Mouse (Mus musculus) MEL (cell line): ENCODE results near the gene Tyw1. TPM values are rescaled to one million over a fixed set of nuclear protein-coding genes. Genes with fewer than 3 reads are reported as not detected.
A peak's percentile ranks its signal among the peaks of the same experiment; 100 is the strongest.

Source experiments
- DNase-seq: peaks from one replicate; pipeline ENCODE4 v3.0.0; 2011; ENCODE audit warnings: low read depth, low spot score
- H3K27ac ChIP-seq: 2 replicates; pipeline ENCODE4 v1.5.1; 2012; ENCODE audit warnings: low read depth, mild to moderate bottlenecking, control low read depth, low read length, moderate library complexity; ENCODE audit not compliant: control insufficient read depth
- H3K27me3 ChIP-seq, 2 experiments: fragments of 150-350 bp in 1 of 2; sonication (generic) in 1 of 2; 2 replicates each; pipeline ENCODE4 v1.6.1; 2012; ENCODE audit warnings: low read length in 2 of 2, mild to moderate bottlenecking in 2 of 2, improper control_type of control experiment in 1 of 2, moderate library complexity in 1 of 2; ENCODE audit not compliant: insufficient read depth in 2 of 2, control insufficient read depth in 1 of 2
- H3K36me3 ChIP-seq, 2 experiments: 2 replicates each; pipeline ENCODE4 v1.6.1; 2012 to 2014; ENCODE audit warnings: low read length in 2 of 2, improper control_type of control experiment in 1 of 2, inconsistent platforms in 1 of 2, mild to moderate bottlenecking in 1 of 2; ENCODE audit not compliant: insufficient read depth in 2 of 2, control insufficient read depth in 1 of 2
- H3K4me1 ChIP-seq, 2 experiments: fragments of 150-350 bp in 1 of 2; sonication (generic) in 1 of 2; 2 replicates each; pipeline ENCODE4 v1.6.1; 2012; ENCODE audit warnings: low read length in 2 of 2, improper control_type of control experiment in 1 of 2, mild to moderate bottlenecking in 1 of 2; ENCODE audit not compliant: insufficient read depth in 2 of 2, control insufficient read depth in 1 of 2
- H3K4me3 ChIP-seq, 2 experiments: fragments of 150-350 bp in 1 of 2; sonication (generic) in 1 of 2; 2 replicates each; pipeline ENCODE4 v1.5.1; 2012; ENCODE audit warnings: low read depth in 2 of 2, low read length in 2 of 2, mild to moderate bottlenecking in 2 of 2, moderate library complexity in 2 of 2, control low read depth in 1 of 2, improper control_type of control experiment in 1 of 2; ENCODE audit not compliant: control insufficient read depth in 1 of 2, insufficient read depth in 1 of 2
- H3K79me2 ChIP-seq: 2 replicates; pipeline ENCODE4 v1.6.1; 2012; ENCODE audit warnings: mild to moderate bottlenecking, low read length, moderate library complexity; ENCODE audit not compliant: control insufficient read depth, poor library complexity, insufficient read depth
- H3K9ac ChIP-seq: 2 replicates; pipeline ENCODE4 v1.6.1; 2012; ENCODE audit warnings: low read depth, mild to moderate bottlenecking, control low read depth, low read length, moderate library complexity; ENCODE audit not compliant: control insufficient read depth, poor library complexity, severe bottlenecking
- H3K9me3 ChIP-seq: fragments of 150-350 bp; sonication (generic); replicated peaks from 2 replicates; pipeline ENCODE4 v1.6.1; 2012; ENCODE audit warnings: mild to moderate bottlenecking, low read length, improper control_type of control experiment, moderate library complexity; ENCODE audit not compliant: insufficient read depth
- BHLHE40 ChIP-seq: IDR thresholded peaks from 2 replicates; pipeline ENCODE4 v1.6.1; 2012; ENCODE audit warnings: low read depth, mild to moderate bottlenecking, inconsistent platforms, low read length, improper control_type of control experiment, borderline replicate concordance
- CHD1 ChIP-seq: IDR thresholded peaks from 2 replicates; pipeline ENCODE4 v1.6.1; 2012; ENCODE audit warnings: low read depth, mild to moderate bottlenecking, inconsistent platforms, low read length, improper control_type of control experiment
- CTCF ChIP-seq, 3 experiments: IDR thresholded peaks in 2 of 3; conservative IDR thresholded peaks in 1 of 3; 2 replicates each; pipeline ENCODE4 v1.5.1; 2011 to 2012; ENCODE audit warnings: low read length in 3 of 3, low read depth in 2 of 3, mild to moderate bottlenecking in 2 of 3, improper control_type of control experiment in 1 of 3, inconsistent platforms in 1 of 3, mixed read lengths in 1 of 3, moderate library complexity in 1 of 3; ENCODE audit not compliant: control insufficient read depth in 1 of 3, insufficient read depth in 1 of 3, poor library complexity in 1 of 3, severe bottlenecking in 1 of 3
- E2F4 ChIP-seq: IDR thresholded peaks from 2 replicates; pipeline ENCODE4 v1.6.1; 2011; ENCODE audit warnings: low read depth, low read length, improper control_type of control experiment, borderline replicate concordance
- ELF1 ChIP-seq: IDR thresholded peaks from 2 replicates; pipeline ENCODE4 v1.6.1; 2014; ENCODE audit warnings: low read depth, mild to moderate bottlenecking, inconsistent platforms, low read length, improper control_type of control experiment, moderate library complexity
- EP300 ChIP-seq, 2 experiments: IDR thresholded peaks; 2 replicates each; pipeline ENCODE4 v1.6.1; 2011; ENCODE audit warnings: improper control_type of control experiment in 2 of 2, low read length in 2 of 2, low read depth in 1 of 2, mild to moderate bottlenecking in 1 of 2
- ETS1 ChIP-seq: IDR thresholded peaks from 2 replicates; pipeline ENCODE4 v1.6.1; 2012; ENCODE audit warnings: low read depth, mild to moderate bottlenecking, inconsistent platforms, low read length, improper control_type of control experiment, moderate library complexity
- GATA1 ChIP-seq: IDR thresholded peaks from 2 replicates; pipeline ENCODE4 v1.6.1; 2011; ENCODE audit warnings: low read depth, low read length, improper control_type of control experiment
- HCFC1 ChIP-seq: IDR thresholded peaks from 2 replicates; pipeline ENCODE4 v1.6.1; 2012; ENCODE audit warnings: low read depth, mild to moderate bottlenecking, inconsistent platforms, low read length, improper control_type of control experiment, moderate library complexity
- MAFK ChIP-seq: IDR thresholded peaks from 2 replicates; pipeline ENCODE4 v1.6.1; 2011; ENCODE audit warnings: low read depth, mild to moderate bottlenecking, low read length, improper control_type of control experiment, borderline replicate concordance
- MAX ChIP-seq: IDR thresholded peaks from 2 replicates; pipeline ENCODE4 v1.6.1; 2011; ENCODE audit warnings: low read length, improper control_type of control experiment
- MAZ ChIP-seq: IDR thresholded peaks from 2 replicates; pipeline ENCODE4 v1.6.1; 2012; ENCODE audit warnings: low read depth, mild to moderate bottlenecking, inconsistent platforms, low read length, improper control_type of control experiment
- MEF2A ChIP-seq: IDR thresholded peaks from 2 replicates; pipeline ENCODE4 v1.6.1; 2014; ENCODE audit warnings: low read depth, mild to moderate bottlenecking, inconsistent platforms, low read length, improper control_type of control experiment; ENCODE audit not compliant: poor library complexity, insufficient replicate concordance, severe bottlenecking; ENCODE audit errors: extremely low read depth
- MXI1 ChIP-seq: IDR thresholded peaks from 2 replicates; pipeline ENCODE4 v1.6.1; 2011; ENCODE audit warnings: mild to moderate bottlenecking, low read depth, low read length, improper control_type of control experiment
- MYC ChIP-seq: IDR thresholded peaks from 2 replicates; pipeline ENCODE4 v1.6.1; 2011; ENCODE audit warnings: low read depth, mild to moderate bottlenecking, low read length, improper control_type of control experiment, moderate library complexity
- NRF1 ChIP-seq: IDR thresholded peaks from 2 replicates; pipeline ENCODE4 v1.6.1; 2014; ENCODE audit warnings: low read depth, mild to moderate bottlenecking, inconsistent platforms, low read length, improper control_type of control experiment, moderate library complexity; ENCODE audit not compliant: poor library complexity, insufficient read depth, severe bottlenecking
- POLR2AphosphoS5 ChIP-seq: IDR thresholded peaks from 2 replicates; pipeline ENCODE4 v1.6.1; 2012; ENCODE audit warnings: low read depth, borderline replicate concordance, mild to moderate bottlenecking, inconsistent platforms, low read length, moderate library complexity, mixed read lengths
- RAD21 ChIP-seq: IDR thresholded peaks from 2 replicates; pipeline ENCODE4 v1.6.1; 2011; ENCODE audit warnings: mild to moderate bottlenecking, low read depth, low read length, improper control_type of control experiment
- SIN3A ChIP-seq: IDR thresholded peaks from 2 replicates; pipeline ENCODE4 v1.6.1; 2012; ENCODE audit warnings: low read length, improper control_type of control experiment, inconsistent platforms
- SMC3 ChIP-seq: IDR thresholded peaks from 2 replicates; pipeline ENCODE4 v1.6.1; 2011; ENCODE audit warnings: low read depth, low read length, improper control_type of control experiment
- TAL1 ChIP-seq: IDR thresholded peaks from 2 replicates; pipeline ENCODE4 v1.6.1; 2012; ENCODE audit warnings: mild to moderate bottlenecking, inconsistent platforms, low read length, moderate library complexity, mixed read lengths
- TBP ChIP-seq: IDR thresholded peaks from 2 replicates; pipeline ENCODE4 v1.8.0; 2011; ENCODE audit warnings: low read depth, low read length, improper control_type of control experiment
- TCF12 ChIP-seq: IDR thresholded peaks from 2 replicates; pipeline ENCODE4 v1.6.1; 2014; ENCODE audit warnings: low read depth, mild to moderate bottlenecking, inconsistent platforms, low read length, improper control_type of control experiment, moderate library complexity
- UBTF ChIP-seq: IDR thresholded peaks from 2 replicates; pipeline ENCODE4 v1.6.1; 2012; ENCODE audit warnings: low read depth, mild to moderate bottlenecking, inconsistent platforms, low read length, improper control_type of control experiment, moderate library complexity, borderline replicate concordance; ENCODE audit not compliant: insufficient read depth
- USF1 ChIP-seq: IDR thresholded peaks from 2 replicates; pipeline ENCODE4 v1.6.1; 2014; ENCODE audit warnings: low read depth, mild to moderate bottlenecking, inconsistent platforms, low read length, improper control_type of control experiment, moderate library complexity
- ZNF384 ChIP-seq: IDR thresholded peaks from 2 replicates; pipeline ENCODE4 v1.6.1; 2012; ENCODE audit warnings: low read depth, mild to moderate bottlenecking, inconsistent platforms, low read length, improper control_type of control experiment
- polyA plus RNA-seq, 2 experiments: library from polyadenylated mRNA; stranded (reverse) in 1 of 2; unstranded in 1 of 2; fragments of >175 nt in 1 of 2; fragments of >200 nt in 1 of 2; gene quantifications; 2 replicates each; pipeline versions ENCODE4 v1.2.1 to v1.2.4; 2012; ENCODE audit warnings: low replicate concordance in 2 of 2, low read depth in 1 of 2; ENCODE audit not compliant: insufficient read length in 2 of 2, insufficient read depth in 1 of 2, missing spikeins in 1 of 2
- total RNA-seq: library from RNA; depleted of rRNA; stranded (reverse); fragments of 300-350 nt; gene quantifications from 2 replicates; pipeline ENCODE4 v1.2.3, GENCODE M21; 2012

Gene Tyw1
- total and polyA plus RNA-seq, 3 experiments, result 33.3 to 133 (median 38.8) TPM

GRCm38 (mm10) chr5:130256678-130257271 lies 1.4 kb downstream of the Tyw1 start (continued):
- no peak for TF ChIP-seq UBTF
- TF ChIP-seq E2F4, result peak; percentile 66; the same call in 1 of the 2 replicates
- no peak for TF ChIP-seq TAL1
- peak; percentile 58 for TF ChIP-seq TCF12
- peak; percentile 96 for TF ChIP-seq ELF1
- TF ChIP-seq MYC, result peak; percentile 92
- TF ChIP-seq MEF2A, result no peak
- peak; percentile 96 for TF ChIP-seq SIN3A

- Histone ChIP-seq H3K27ac (peak overlapping the region; percentile 83), H3K27me3 (no peaks in the 10 kb centered on the region), H3K9ac (peak overlapping the region; percentile 96), H3K4me1 (peaks cover 0 to 19% of the 10 kb centered on the region in 2 experiments; a peak in 2 of 4 replicates), H3K9me3 (no peaks in the 10 kb centered on the region), H3K4me3 (peak overlapping the region; percentile 87 to 95), H3K79me2 (peaks cover 40% of the 10 kb centered on the region), H3K36me3 (peaks cover 2 to 22% of the 10 kb centered on the region in 2 experiments)
- TF ChIP-seq E2F4 (no peak), CTCF (IDR thresholded peaks at IDR 0.05 in 2 of 3, conservative IDR thresholded peaks at IDR 0.05 in 1 of 3; ENCODE audit: control insufficient read depth in 1 of 3, insufficient read depth in 1 of 3, low read depth in 2 of 3, low read length in 3 of 3, poor library complexity in 1 of 3, severe bottlenecking in 1 of 3) (no peak), UBTF (no peak), MYC (no peak), TBP (no peak), MAZ (no peak), HCFC1 (no peak)
- no peak for DNase-seq
Observed at GRCm38 (mm10) chr5:130257303-130257702, 1.9 kb downstream of the Tyw1 start.

- Histone ChIP-seq H3K27me3 (no peaks in the 10 kb centered on the region), H3K36me3 (peaks cover 0 to 2% of the 10 kb centered on the region in 2 experiments), H3K9me3 (no peaks in the 10 kb centered on the region), H3K27ac (no peak overlapping the region), H3K4me1 (no peaks in the 10 kb centered on the region), H3K79me2 (peaks cover 3% of the 10 kb centered on the region; the same call in 1 of the 2 replicates)
- no peak for DNase-seq
- TF ChIP-seq BHLHE40 (no peak), ELF1 (no peak), ETS1 (no peak), CTCF (IDR thresholded peaks at IDR 0.05 in 2 of 3, conservative IDR thresholded peaks at IDR 0.05 in 1 of 3; ENCODE audit: control insufficient read depth in 1 of 3, insufficient read depth in 1 of 3, low read depth in 2 of 3, low read length in 3 of 3, poor library complexity in 1 of 3, severe bottlenecking in 1 of 3) (peak; percentile 28 to 51 (median 37)), NRF1 (no peak), RAD21 (peak; percentile 34), MAX (no peak), EP300 (IDR thresholded peaks at IDR 0.05; ENCODE audit: low read depth in 1 of 2, low read length in 2 of 2) (no peak), TCF12 (no peak), MXI1 (no peak), SMC3 (peak; percentile 33), GATA1 (no peak), POLR2AphosphoS5 (no peak), MAFK (no peak), UBTF (no peak), USF1 (no peak), CHD1 (no peak), ZNF384 (0 out of 2 replicates have a peak, but pooled peaks have one; percentile 35)
- TF ChIP-seq, all 39 proteins: peak for 4
- H3K4me3 ChIP-seq, result no peak overlapping the region
- H3K9ac ChIP-seq, result no peak overlapping the region
Observed at GRCm38 (mm10) chr5:130263454-130263853, 8.0 kb downstream of the Tyw1 start.
